Mouse (Mus musculus) brain, embryonic 14.5 days (tissue): ENCODE results near the gene Mrpl14. TPM values are rescaled to one million over a fixed set of nuclear protein-coding genes. Genes with fewer than 3 reads are reported as not detected.
A peak's percentile ranks its signal among the peaks of the same experiment; 100 is the strongest.

Experiments
- DNase-seq: peaks from one replicate; pipeline ENCODE4 v3.0.0-alpha.2; 2011; ENCODE audit warnings: low read depth
- CTCF ChIP-seq: fragments of 200-500 bp; IDR thresholded peaks from 2 replicates; pipeline ENCODE4 v1.5.1; 2012; ENCODE audit warnings: inconsistent platforms, mild to moderate bottlenecking, moderate library complexity, borderline replicate concordance; ENCODE audit not compliant: insufficient read depth, insufficient read length; ENCODE audit errors: extremely low read depth
- POLR2A ChIP-seq: fragments of 200-500 bp; IDR thresholded peaks from 2 replicates; pipeline ENCODE4 v1.6.1; 2012; ENCODE audit warnings: mild to moderate bottlenecking, inconsistent platforms, borderline replicate concordance; ENCODE audit not compliant: poor library complexity, insufficient read depth, insufficient read length, severe bottlenecking; ENCODE audit errors: extremely low read depth
- polyA plus RNA-seq: library from polyadenylated mRNA; depleted of rRNA; stranded (reverse); fragments of >200 nt; gene quantifications from 2 replicates; pipeline ENCODE4 v1.2.3, GENCODE M21; 2012

Gene Mrpl14
- polyA plus RNA-seq, 1 experiment: 74.8 TPM

DNA sequence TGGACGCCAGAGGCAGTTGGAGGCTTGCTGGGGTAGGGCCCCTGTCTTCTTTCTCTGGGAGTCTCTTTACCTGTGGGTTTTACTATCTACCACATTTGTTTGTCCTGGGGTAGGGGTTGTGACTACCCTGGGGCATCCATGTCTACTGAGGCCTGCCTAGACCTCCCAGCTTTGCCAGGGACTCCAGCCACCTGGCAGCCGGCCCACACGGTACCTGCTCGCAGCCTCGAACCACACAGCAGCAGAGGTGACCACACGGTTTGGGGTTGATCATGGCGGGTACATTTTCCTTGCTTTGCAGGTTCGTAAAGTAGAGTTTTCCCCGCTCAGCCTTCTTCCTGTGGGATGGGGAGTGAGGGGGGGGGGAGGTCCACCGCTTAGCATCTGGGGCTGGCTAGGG lies 18.6 kb upstream of the Mrpl14 start:
- TF ChIP-seq CTCF (no peak), POLR2A (no peak)
- DNase-seq: no peak

DNA sequence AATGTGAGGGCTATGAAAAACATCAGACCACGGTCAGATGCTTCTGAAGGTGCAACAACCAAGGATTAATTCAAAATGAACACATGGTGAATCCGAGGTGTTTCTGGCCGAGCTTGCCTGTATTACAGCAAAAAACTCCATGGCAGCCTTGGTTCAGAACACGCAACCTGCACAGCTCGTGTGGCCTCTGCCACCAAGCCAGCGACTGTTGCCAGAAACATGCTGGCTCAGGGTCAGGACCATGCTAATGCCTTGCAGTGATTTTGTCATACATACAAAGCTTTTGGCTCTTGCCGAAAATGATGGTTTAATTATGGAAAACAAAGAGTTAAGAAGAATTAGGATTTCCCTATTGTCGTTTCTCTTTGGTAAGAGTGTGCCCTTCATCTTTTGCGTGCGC lies 18.1 kb upstream of the Mrpl14 start:
- no peak for DNase-seq
- no peak for TF ChIP-seq POLR2A
- no peak for TF ChIP-seq CTCF

DNA sequence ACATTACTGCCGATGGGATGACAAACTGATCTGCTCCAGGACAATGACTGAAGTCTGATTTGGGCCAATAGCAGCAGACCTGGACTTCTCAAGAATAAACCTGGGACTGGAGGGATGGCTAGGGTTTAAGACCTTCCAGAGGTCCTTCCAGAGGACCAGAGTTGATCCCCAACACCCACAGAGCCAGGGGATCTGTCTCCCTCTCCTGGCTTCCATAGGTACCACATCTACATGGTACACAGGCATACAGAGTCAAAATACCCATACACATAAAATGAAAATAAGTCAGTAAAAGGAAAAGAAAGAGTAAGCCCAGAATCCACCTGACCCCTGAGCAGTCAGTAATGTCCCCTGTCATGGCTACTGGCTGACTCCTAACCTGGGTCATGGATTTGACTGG lies 14.3 kb upstream of the Mrpl14 start:
- no peak for DNase-seq

DNA sequence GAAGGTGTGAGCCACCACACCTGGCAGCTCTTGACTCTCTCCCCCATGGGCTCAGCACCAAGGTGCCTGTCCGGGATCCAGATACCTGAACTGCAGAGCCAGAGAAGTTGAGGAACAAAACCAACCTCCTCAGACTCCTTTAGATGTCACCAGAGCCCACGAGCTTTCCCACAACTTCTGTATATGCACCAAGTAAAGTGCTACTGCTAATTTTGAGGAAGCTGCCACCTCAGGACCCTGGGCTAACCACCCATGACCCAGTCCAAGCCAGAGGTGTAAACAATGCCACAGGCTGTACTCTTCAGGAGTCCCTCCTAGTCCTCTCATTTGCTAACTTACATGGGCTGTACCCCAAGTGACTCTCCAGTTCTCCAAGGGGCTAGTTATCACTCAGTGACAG lies 13.5 kb upstream of the Mrpl14 start:
- DNase-seq: no peak
- TF ChIP-seq CTCF (no peak), POLR2A (no peak)

More for the DNA sequence above, 14.3 kb upstream of the Mrpl14 start:
- no peak for TF ChIP-seq POLR2A
- peak; percentile 41; the same call in 1 of the 2 replicates for TF ChIP-seq CTCF

DNA sequence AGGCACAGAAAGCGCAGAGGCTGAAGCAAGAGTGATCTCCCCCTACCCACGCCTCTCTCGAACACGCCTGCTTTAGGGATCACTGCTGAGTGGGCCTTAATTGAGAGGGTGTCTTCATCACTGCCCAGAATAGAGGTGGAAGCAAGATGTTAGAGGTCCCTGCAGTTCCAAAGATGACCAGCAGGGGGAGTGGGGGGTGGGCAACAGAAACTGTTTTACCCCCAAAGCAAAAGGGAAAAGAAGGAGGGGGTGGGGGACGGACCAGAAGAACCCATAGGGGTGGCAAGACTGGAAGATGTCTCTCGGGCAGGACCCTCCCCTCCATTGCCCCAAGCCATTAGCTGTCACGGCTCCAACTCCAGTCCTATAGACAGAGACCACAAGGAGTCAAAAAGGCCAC lies 8.0 kb upstream of the Mrpl14 start:
- DNase-seq: peak; percentile 50
- TF ChIP-seq CTCF (peak; percentile 89), POLR2A (no peak)

DNA sequence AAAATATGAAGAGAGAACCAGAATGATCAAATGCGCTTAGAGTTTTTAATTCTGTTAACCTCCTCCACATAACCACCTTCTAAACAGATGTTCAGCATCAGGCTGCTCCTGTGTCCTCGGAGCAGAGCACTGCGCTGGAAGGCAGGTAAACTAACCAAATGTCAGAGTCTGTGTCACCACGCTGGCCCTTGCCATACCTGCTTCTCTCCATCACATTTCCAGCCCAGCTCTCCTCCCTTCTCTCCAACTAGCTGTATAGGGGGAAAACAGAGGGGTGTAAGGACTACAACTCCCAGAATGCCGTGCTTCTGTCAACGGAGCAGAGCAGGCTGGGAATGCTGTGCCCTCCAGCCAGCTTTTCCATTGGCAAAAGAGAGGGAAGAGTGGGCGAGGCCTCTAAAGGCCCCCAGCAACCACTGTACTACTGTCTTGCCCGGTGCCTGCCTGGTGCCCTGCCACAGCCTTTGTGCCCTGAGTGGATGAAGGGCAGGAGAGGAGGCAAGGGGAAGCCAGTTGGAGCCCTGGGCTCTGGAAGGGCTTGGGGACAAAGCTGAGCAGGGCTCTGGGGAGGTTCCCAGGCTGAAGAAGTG lies 5.6 kb upstream of the Mrpl14 start:
- DNase-seq: peak; percentile 91

DNA sequence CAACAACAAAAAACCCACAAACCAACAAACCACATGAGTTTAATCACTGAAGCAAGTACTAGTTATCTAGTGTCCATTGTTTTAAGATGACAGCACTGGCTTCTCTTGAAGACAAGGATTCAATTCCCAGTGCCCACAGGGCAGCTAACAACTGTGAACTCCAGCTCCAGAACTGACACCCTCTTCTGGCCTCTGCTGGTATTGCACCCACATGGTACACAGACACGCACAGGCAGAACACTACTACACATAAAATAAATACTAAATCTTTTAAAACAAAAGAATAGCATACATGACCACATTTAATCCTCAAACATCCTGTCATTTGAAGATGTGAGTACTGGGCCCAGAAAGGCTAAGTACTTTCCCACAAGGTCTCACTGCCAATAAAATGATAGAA lies 4.5 kb upstream of the Mrpl14 start:
- no peak for DNase-seq
- TF ChIP-seq CTCF: peak; percentile 48; the same call in 1 of the 2 replicates
- TF ChIP-seq POLR2A: no peak

More for the DNA sequence above, 5.6 kb upstream of the Mrpl14 start:
- TF ChIP-seq CTCF (no peak), POLR2A (no peak)

DNA sequence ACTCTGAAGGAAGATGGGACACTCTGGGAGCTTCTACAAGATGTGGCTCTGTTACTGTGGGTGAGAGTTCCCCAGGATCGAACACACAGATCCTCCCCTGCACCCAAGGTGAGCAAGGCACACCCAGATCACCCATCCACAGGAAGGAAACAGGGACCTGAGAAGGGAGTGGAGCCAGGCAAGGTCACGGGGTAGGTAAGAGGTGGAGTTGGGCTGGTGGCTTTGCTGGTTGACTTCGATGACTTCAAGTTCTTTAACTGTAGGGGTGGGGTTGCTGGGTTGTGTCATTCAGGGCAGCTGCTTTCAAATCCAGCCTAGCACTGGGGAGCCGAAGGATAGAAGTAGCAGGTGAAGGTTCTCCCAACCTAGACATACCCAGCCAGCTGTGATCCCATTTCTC lies 3.3 kb upstream of the Mrpl14 start:
- TF ChIP-seq CTCF (no peak), POLR2A (no peak)

DNA sequence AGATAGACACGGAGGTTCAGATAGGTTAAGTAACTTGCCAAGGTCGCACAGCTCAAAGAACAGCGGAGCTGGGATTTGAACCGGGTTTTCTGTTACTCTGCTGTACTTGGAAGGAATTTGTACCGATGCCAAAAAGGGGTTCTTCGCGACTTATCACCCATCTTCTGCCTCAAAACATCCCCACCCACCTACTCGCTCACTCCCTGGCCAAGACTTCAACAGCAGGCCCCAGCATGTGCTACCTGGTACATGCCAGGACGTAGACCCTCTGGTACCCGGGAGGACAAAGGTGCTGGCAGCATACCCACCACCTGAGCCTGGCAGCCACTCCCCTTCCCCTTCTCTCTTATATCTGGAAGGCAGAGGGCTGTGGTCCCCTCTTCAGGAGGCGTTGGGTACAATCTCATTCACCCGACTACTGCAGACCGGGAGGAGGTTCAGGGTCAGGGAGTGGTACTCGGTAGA lies 1.4 kb upstream of the Mrpl14 start:
- TF ChIP-seq POLR2A (no peak), CTCF (no peak)
- DNase-seq: peak; percentile 46

More for the DNA sequence above, 3.3 kb upstream of the Mrpl14 start:
- DNase-seq: no peak

DNA sequence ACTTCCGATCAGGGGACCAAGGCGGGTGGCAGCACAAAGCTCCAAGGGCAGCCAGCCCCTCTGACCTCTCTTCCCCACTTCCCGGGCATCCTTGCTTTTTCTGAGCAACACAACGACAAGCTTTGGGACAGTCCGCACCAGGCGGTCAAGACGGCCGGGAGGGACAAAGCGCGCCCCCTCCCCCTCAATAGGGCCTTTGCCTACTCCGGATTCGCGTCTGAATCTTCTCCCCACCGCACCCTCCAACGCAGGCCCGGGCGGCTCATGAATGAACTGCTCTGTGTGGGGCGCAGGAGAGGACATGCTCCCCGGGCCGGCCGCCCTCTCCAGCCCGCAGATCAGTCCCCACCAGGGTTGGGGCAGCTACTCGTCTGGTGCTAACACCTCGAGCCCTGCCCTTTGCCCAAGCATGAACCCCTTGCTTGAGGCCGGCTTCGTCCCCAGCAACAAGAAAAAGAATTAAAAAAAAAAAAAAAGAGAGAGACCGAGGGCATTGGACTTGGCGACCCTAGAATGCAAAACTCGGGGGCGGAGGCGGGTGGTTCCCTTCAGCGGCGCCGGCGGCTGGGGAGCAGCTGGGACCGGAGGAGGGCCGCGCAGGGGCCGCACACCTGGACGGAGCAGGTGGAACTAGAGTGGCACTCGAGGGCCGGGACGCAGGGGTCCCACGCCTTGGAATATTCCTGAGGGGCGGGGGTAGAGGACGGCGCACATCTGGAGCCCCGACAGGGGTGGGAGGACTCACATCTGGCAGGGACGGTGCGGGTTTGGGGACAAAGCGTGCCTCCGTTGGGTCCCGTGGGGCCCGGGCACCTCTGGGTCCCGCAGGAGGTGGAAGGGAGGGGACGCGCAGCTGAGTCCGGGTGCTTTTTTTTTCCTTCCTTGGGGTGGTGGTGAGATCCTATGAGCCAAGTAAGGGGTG lies 690 bp upstream of the Mrpl14 start:
- DNase-seq: peak; percentile 69
- no peak; the same call in 1 of the 2 replicates for TF ChIP-seq POLR2A
- no peak for TF ChIP-seq CTCF

DNA sequence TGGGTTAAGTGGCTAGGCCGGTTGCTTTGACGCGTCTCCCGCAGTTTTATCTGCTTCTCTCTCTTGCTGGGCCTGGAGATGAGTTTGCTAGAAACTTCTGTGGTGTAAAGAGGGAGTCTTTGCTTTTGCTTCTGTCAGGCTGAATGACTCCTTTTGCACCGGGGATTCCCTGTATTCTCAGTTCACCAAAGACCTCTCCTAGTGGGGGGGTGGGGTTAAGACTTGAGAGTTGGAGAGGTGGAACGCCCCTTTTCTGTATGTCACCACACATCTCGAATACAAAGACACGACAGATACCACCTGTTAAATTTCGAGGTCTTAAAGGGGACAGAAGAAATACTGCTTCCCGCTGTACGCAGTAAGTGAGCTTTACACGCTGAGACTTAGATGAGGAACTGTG lies 594 bp downstream of the Mrpl14 start, which contains the start of gene Tmem63b:
Gene Tmem63b, minus strand, starts transcription at position 190 of the 400 bp plus-strand sequence.
- TF ChIP-seq CTCF (no peak), POLR2A (no peak)
- peak; percentile 36 for DNase-seq

DNA sequence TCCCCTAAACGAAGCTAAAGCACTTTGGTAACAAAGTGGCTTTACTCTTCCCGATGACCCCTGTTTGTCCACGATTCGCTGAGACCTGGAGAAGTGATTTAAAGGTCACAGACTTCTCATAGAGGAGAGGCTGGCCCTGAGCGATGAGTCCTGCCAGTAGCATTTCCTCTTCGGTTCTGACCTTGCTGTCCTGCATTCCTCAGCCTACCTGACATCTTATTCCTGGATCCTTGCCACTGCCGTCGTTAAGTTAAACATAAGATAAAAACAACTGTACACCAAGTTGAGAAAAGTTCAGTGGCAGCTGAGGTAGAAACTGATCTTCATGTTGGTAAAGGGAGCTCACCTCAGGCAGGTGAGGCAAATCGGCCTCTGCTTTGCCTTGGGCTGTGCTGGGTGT lies 3.0 kb downstream of the Mrpl14 start:
- no peak for DNase-seq
- TF ChIP-seq CTCF (no peak), POLR2A (no peak)

DNA sequence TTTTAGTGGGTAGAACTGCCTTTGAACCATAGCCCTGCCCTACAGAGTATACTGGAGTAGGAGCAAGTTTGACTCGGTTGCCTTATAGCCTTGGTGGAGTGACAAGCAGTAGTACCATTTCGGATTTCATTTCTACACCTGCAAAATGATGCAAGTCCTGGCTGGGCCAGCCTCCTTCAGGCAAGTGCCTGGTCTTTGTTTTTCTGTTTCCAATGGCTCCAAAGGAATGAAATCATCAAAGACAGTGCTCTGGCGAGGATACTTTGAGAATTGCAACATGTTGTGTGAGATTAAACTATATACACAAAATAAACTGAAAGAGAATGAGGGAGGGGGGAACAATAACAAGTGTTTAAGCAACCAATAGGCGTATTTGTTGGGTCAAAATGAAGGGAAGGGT lies 3.9 kb downstream of the Mrpl14 start:
- TF ChIP-seq POLR2A: no peak
- no peak for TF ChIP-seq CTCF
- DNase-seq: no peak

DNA sequence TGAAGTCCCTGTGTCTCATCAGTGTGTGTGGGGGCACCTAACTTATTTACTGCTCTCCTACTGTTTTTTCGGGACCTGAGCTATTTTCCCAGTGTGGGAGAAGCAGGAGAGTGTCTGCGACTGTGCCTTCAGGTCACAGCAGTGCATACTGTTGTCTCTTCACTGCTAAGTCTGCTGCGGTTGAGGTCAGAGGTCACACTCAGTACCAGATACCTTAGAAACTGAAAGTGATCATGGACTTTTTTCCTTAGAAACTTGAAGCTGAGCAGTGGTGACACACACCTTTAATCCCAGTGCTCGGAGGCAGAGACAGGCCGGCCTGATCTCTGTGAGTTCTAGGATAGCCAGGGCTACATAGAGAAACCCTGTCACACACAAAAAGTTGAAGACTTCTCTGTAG lies 6.0 kb downstream of the Mrpl14 start:
- no peak for DNase-seq
- TF ChIP-seq POLR2A (no peak), CTCF (no peak)

DNA sequence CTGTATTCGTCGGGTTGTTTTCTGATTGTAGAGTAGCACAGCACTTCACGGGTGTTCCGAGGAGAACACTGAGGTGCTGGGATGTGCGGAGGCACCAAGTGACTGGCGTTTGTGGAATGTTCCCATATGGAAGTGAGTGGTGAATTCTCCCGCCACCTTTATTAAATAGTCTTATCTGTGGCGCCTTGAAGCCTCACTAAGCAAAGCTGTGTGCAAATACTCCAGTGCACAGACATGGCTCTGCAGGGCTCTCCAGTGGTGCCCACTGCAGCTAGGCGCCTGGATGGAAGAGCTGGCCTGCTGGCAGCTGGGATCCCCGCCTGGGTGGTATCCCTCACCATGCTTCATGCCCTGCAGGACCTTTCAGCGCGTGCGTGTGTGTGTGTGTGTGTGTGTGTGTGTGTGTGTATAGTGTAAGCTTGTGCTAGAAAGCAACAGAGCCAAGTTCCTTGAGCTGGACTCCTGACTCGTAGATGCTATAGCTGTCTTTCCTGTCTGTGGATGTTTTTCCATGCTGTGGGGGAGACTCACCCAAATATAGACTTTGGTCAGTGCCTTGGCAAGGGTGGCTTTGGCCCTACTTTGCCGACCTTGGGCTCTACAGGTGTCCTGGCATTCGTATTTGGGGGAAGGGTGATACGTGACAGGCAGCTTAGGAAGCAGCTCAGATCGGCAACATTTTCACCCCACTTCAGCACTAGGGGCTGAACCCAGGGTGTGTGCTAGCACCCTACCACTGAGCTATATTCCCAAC lies 7.9 kb downstream of the Mrpl14 start:
- no peak for DNase-seq
- no peak for TF ChIP-seq POLR2A
- TF ChIP-seq CTCF: no peak
